Mouse (Mus musculus) liver, postnatal 0 days (tissue): Measurements from ENCODE around the gene Gtpbp8.

Experiments used
- CTCF ChIP-seq: sonication (generic); IDR thresholded peaks from 2 replicates; pipeline ENCODE4 v1.5.1; 2016; ENCODE audit warnings: antibody characterized with exemption, low read depth
- EP300 ChIP-seq: IDR thresholded peaks from 2 replicates; pipeline ENCODE4 v1.6.1; 2016; ENCODE audit warnings: antibody characterized with exemption, low read depth, mild to moderate bottlenecking

GRCm38 (mm10) chr16:44767506-44767905 is 21.3 kb upstream of the Gtpbp8 start:
- TF ChIP-seq CTCF (no peak), EP300 (no peak)
